Mouse (Mus musculus) ES-E14 (cell line): Measurements from ENCODE around the gene Slc10a4.

ENCODE experiments used
- HCFC1 ChIP-seq: IDR thresholded peaks from 2 replicates; pipeline ENCODE4 v1.6.1; 2012; ENCODE audit warnings: low read length, inconsistent platforms, borderline replicate concordance; ENCODE audit not compliant: insufficient read depth
- ZNF384 ChIP-seq: IDR thresholded peaks from 2 replicates; pipeline ENCODE4 v1.6.1; 2012; ENCODE audit warnings: low read depth, low read length, inconsistent platforms

DNA sequence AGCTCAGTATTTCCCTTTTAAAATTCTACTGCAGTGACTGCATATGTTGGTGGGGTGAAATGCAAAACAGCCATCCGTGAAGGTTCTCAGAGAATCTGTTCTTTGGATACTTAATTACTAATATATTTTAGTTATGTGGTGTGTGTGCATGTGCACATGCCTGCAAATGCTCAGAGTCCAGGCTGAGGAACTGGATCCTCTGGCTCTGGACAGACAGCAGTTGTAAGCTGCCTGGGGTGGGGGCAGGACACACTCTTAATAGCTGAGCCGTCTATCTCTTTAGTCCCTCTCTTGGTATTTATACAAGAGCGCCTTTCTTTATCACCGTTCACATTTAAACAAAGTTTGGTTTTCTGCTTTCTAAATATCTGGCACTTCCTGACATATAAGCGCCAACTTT lies 50.3 kb downstream of the Slc10a4 start:
- TF ChIP-seq HCFC1 (no peak), ZNF384 (no peak)
